Mouse (Mus musculus) lung, embryonic 15.5 days (tissue): ENCODE results near the gene Ccdc65. TPM values are rescaled to one million over a fixed set of nuclear protein-coding genes. Genes with fewer than 3 reads are reported as not detected.

Source experiments
- ATAC-seq: fragments of 200-750 bp; cut with Nextera tagmentation; 2 replicates; pipeline ENCODE4 v1.8.0; 2017; ENCODE audit warnings: moderate number of reproducible peaks, borderline replicate concordance; ENCODE audit not compliant: low FRiP score, low TSS enrichment; ENCODE audit errors: extremely low read depth
- H3K27ac ChIP-seq: fragments of 300-500 bp; sonication (generic); 2 replicates; pipeline ENCODE4 v1.5.1; 2015; ENCODE audit warnings: moderate library complexity, mild to moderate bottlenecking, inconsistent platforms
- H3K27me3 ChIP-seq: fragments of 300-500 bp; sonication (generic); 2 replicates; pipeline ENCODE4 v1.6.1; 2015; ENCODE audit warnings: inconsistent platforms
- H3K36me3 ChIP-seq: fragments of 300-500 bp; sonication (generic); 2 replicates; pipeline ENCODE4 v1.6.1; 2015; ENCODE audit warnings: inconsistent platforms
- H3K4me1 ChIP-seq: fragments of 300-500 bp; sonication (generic); 2 replicates; pipeline ENCODE4 v1.6.1; 2015; ENCODE audit warnings: inconsistent platforms
- H3K4me2 ChIP-seq: fragments of 300-500 bp; sonication (generic); 2 replicates; pipeline ENCODE4 v1.6.1; 2015; ENCODE audit warnings: inconsistent platforms, mild to moderate bottlenecking, moderate library complexity
- H3K4me3 ChIP-seq: fragments of 300-500 bp; sonication (generic); 2 replicates; pipeline ENCODE4 v1.5.1; 2015; ENCODE audit warnings: mild to moderate bottlenecking, inconsistent platforms
- H3K9ac ChIP-seq: fragments of 300-500 bp; sonication (generic); 2 replicates; pipeline ENCODE4 v1.6.1; 2015; ENCODE audit warnings: inconsistent platforms
- H3K9me3 ChIP-seq: fragments of 300-500 bp; sonication (generic); 2 replicates; pipeline ENCODE4 v1.6.1; 2016; ENCODE audit warnings: inconsistent platforms
- WGBS: fragments of 180-500 bp; shearing (Covaris S2); methylation state at CpG from one replicate; pipeline ENCODE4 v1.1.7; 2015; 5-methylcytosine and 5-hydroxymethylcytosine counted together
- polyA plus RNA-seq: library from polyadenylated mRNA; unstranded; fragments of >200 nt; fragmentation: Nextera tagmentation; extraction: Ambion mirVana; gene quantifications from 2 replicates; pipeline ENCODE4 v1.2.1, GENCODE M21; 2015

The Ccdc65 gene
- polyA plus RNA-seq, 1 experiment from 2014 or later, result 2.1 TPM

DNA sequence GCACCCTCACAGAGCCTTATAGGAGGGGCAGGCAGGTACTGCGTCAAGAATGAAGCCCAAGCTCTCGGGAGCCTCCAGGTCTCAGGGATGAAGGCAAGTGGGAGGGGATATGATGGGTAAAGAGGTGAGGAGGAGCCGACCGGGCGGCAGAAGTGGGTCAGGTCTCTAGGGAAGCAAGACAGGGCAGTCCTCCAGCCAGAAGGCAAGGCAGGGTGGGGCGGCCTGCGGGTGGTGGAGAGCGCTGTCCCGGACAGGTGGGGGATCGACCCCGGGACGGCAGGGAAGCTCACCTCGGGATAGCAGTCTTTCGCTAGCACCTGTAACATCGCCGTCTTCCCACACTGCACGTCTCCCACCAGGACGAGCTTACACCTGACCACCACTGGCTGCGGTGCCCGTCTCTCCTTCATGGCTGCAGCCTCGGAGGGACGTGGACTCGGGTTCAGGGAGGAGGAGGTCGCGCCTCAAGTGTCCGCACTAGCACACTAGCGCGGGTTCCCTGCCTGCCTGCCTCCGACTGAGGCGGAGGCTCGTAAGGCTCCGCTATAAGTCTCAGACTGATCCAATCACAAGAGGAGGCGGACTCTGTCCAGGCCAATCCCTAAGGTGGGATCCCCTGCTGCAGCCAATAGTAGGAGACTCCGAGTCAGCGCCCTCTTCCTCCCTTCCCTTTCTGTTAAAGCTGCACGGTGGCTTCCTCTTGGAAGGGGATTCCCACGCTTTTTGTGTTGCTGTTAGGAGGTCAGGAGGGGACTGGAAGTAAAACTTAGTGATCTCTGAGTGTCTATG lies 30.9 kb upstream of the Ccdc65 start, which contains the start of gene Rnd1:
Rnd1 (minus strand) TSS at position 522 of the 789 bp plus-strand sequence.
- H3K9me3 ChIP-seq, result no peaks in the 10 kb centered on the region
- no peak within 1 kb of the TSS for H3K27ac ChIP-seq
- 1% methylated on average over 37 of the region's 37 CpGs for WGBS
- peak within 1 kb of the TSS; percentile 38 for H3K4me3 ChIP-seq
- peaks cover 72% of the 10 kb centered on the region for H3K27me3 ChIP-seq
- peak within 1 kb of the TSS; percentile 88 for H3K4me2 ChIP-seq
- peak; percentile 96 for ATAC-seq
- no peaks in the 10 kb centered on the region for H3K36me3 ChIP-seq
- H3K9ac ChIP-seq, result no peak within 1 kb of the TSS
- H3K4me1 ChIP-seq, result peaks cover 17% of the 10 kb centered on the region

DNA sequence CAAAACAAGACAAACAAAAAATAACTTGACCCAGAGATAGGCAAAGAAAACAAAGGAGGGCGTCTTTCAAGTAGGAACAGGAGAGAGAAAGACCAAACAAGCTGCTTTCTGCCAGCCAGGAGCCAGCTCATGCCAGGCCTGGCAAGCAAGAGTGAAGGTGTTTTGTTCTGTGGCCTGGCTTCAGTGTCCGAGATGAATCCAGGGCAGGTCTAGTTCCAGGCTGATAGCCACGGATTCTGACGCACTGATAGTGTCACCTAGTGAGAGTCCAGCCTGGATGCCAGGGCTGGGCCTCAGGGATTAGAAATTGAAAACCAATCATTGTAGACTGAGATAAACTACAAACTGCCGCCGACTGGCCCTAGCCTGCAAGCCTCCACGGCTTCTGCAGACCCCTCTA lies 30.0 kb upstream of the Ccdc65 start:
- H3K36me3 ChIP-seq, result no peaks in the 10 kb centered on the region
- no peak overlapping the region for H3K4me2 ChIP-seq
- no peak overlapping the region for H3K4me3 ChIP-seq
- H3K4me1 ChIP-seq, result peaks cover 17% of the 10 kb centered on the region
- peaks cover 74% of the 10 kb centered on the region for H3K27me3 ChIP-seq
- H3K9me3 ChIP-seq, result no peaks in the 10 kb centered on the region
- H3K27ac ChIP-seq, result no peak overlapping the region
- no peak overlapping the region for H3K9ac ChIP-seq
- 57% methylated on average over 7 of the region's 7 CpGs for WGBS
- no peak for ATAC-seq

DNA sequence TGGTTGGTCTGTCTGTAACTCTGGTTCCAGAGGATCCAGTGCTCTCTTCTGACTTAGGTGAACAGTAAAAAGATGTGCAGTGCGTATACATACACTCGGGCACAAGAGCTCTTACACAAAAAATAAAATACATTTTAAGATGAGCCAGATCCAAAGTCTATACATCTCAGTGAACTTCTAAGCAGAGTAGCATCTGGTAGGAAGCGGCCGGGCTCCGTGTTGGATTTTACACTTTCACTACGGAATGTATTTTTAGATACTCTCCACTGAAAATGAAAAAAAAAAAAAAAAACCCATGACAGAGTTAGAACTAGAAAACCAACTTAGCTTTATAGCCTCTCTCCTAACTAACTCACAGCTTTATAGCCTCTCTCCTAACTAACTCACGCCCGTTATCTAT lies 27.3 kb upstream of the Ccdc65 start:
- no peak for ATAC-seq
- Histone ChIP-seq H3K4me2 (no peak overlapping the region), H3K9ac (no peak overlapping the region), H3K27me3 (peaks cover 52% of the 10 kb centered on the region), H3K27ac (no peak overlapping the region), H3K9me3 (no peaks in the 10 kb centered on the region), H3K4me1 (peaks cover 17% of the 10 kb centered on the region), H3K36me3 (no peaks in the 10 kb centered on the region), H3K4me3 (no peak overlapping the region)
- WGBS, result 79% methylated on average over 8 of the region's 8 CpGs

DNA sequence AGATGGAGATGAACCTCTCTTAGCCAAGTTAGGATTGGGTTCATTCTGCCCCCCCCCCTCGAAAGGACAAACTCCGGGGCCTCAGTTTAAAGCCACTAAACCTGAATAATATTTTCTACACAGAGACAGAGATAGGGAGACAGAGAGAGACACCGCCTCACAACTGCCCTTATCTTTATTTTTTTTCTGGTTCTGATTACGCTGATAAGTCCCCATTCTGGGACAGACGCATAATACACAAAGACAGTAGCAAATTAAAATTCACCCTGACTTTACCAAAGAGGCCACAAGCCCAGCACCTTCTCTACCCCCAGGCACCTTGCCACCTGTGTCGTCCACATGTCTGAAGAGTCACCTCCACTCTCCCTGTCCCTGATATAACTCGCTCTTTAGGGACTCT lies 26.4 kb upstream of the Ccdc65 start:
- Histone ChIP-seq H3K36me3 (no peaks in the 10 kb centered on the region), H3K9ac (no peak overlapping the region), H3K4me3 (no peak overlapping the region), H3K4me2 (no peak overlapping the region), H3K27me3 (peaks cover 42% of the 10 kb centered on the region), H3K9me3 (no peaks in the 10 kb centered on the region), H3K4me1 (peaks cover 10% of the 10 kb centered on the region), H3K27ac (no peak overlapping the region)
- WGBS, result 64% methylated on average over 7 of the region's 7 CpGs
- ATAC-seq, result no peak

DNA sequence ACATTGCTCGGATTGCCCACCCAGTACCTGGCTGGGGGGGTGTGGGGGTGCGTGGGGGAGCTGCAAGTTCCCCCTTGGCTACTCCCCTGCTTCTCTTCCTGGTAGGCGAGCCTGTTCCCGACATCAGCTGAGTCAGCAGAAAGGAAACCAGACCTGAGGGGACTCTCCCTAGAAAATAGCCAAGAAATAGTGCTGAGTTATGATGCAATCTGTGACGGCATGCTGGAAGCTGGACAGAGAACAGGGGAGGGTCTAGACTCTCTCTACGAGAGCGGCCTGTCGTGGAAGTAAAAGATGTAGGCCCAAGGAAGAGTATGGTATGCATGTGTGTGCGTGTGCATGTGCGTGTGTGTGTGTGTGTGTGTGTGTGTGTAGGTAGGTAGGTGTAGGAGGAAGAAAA lies 24.8 kb upstream of the Ccdc65 start:
- Histone ChIP-seq H3K4me1 (no peaks in the 10 kb centered on the region), H3K27me3 (peaks cover 29% of the 10 kb centered on the region), H3K9me3 (no peaks in the 10 kb centered on the region), H3K36me3 (no peaks in the 10 kb centered on the region), H3K27ac (no peak overlapping the region), H3K4me3 (no peak overlapping the region), H3K9ac (no peak overlapping the region), H3K4me2 (no peak overlapping the region)
- WGBS, result 50% methylated on average over 10 of the region's 10 CpGs
- ATAC-seq, result no peak

DNA sequence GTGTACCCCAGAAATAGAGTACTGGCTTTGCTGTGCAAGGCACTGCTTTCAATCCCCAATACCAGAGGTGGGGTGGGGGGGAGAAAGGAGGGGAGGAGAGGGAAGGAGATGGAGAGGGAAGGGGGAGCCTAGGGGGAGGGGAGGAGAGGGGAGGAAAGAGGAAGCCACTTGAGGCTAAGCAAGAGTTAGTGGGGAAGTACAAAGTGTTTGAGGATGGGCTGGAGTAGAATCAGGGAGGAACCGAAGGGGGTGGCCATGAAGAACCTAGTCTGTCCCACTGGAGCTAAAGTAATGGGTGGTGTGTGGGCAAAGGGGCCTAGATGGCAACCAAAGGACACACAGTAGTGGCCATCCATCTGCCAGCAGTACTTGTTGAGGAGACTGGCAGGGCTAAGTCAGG lies 24.3 kb upstream of the Ccdc65 start:
- Histone ChIP-seq H3K27ac (no peak overlapping the region), H3K27me3 (peaks cover 24% of the 10 kb centered on the region; the same call in 1 of the 2 replicates), H3K9ac (no peak overlapping the region), H3K36me3 (no peaks in the 10 kb centered on the region), H3K9me3 (no peaks in the 10 kb centered on the region), H3K4me2 (no peak overlapping the region), H3K4me3 (no peak overlapping the region), H3K4me1 (no peaks in the 10 kb centered on the region)
- WGBS, result 60% methylated on average over 1 of the region's 1 CpGs
- ATAC-seq, result no peak

DNA sequence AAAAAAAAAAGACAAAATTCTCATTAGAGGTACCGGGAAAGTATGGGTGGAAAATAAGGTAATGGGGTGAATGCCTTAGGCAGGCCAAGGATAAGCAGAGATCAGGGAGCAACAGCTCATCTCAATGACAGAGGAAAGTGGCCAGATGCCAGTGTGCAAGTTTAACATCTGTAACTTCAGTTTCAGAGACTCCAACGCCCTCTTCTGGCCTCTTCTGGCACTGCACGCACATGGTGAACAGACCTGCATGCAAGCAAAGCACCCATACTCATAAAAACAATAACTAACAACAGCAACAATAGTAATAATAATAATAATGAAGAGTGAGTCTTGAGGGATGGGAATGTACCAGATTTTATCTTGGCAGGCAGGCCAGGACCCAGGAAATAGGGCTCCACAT lies 22.1 kb upstream of the Ccdc65 start:
- H3K27me3 ChIP-seq, result peaks cover 14% of the 10 kb centered on the region; the same call in 1 of the 2 replicates
- H3K9ac ChIP-seq, result no peak overlapping the region
- H3K27ac ChIP-seq, result no peak overlapping the region
- no peak for ATAC-seq
- no peaks in the 10 kb centered on the region for H3K9me3 ChIP-seq
- H3K4me1 ChIP-seq, result no peaks in the 10 kb centered on the region
- H3K4me2 ChIP-seq, result no peak overlapping the region
- H3K4me3 ChIP-seq, result no peak overlapping the region
- WGBS, result 66% methylated on average over 3 of the region's 3 CpGs
- H3K36me3 ChIP-seq, result no peaks in the 10 kb centered on the region

DNA sequence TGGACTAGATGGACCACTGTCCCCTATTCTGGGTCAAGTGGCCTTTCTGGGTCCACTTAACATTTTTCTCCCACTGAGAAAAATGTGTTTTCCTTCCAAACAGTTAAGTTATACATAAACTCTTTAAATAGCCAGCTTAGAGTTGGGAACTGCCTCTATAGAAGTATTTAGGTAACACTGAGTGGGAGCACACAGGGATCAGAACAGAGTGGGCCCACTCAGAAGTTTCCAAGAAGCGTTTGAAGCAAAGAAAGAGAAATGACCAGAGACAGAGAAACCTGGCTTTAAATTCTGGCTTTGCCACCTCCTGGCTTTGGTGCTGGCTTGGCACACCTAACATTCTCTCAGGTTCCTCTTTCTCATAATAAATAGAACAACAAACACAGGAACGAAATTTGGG lies 18.3 kb upstream of the Ccdc65 start:
- no peaks in the 10 kb centered on the region for H3K9me3 ChIP-seq
- no peak overlapping the region for H3K9ac ChIP-seq
- no peak for ATAC-seq
- no peak overlapping the region for H3K27ac ChIP-seq
- H3K4me3 ChIP-seq, result no peak overlapping the region
- no peaks in the 10 kb centered on the region for H3K27me3 ChIP-seq
- WGBS, result 55% methylated on average over 2 of the region's 2 CpGs
- peaks cover 11% of the 10 kb centered on the region for H3K4me1 ChIP-seq
- no peaks in the 10 kb centered on the region for H3K36me3 ChIP-seq
- H3K4me2 ChIP-seq, result no peak overlapping the region

DNA sequence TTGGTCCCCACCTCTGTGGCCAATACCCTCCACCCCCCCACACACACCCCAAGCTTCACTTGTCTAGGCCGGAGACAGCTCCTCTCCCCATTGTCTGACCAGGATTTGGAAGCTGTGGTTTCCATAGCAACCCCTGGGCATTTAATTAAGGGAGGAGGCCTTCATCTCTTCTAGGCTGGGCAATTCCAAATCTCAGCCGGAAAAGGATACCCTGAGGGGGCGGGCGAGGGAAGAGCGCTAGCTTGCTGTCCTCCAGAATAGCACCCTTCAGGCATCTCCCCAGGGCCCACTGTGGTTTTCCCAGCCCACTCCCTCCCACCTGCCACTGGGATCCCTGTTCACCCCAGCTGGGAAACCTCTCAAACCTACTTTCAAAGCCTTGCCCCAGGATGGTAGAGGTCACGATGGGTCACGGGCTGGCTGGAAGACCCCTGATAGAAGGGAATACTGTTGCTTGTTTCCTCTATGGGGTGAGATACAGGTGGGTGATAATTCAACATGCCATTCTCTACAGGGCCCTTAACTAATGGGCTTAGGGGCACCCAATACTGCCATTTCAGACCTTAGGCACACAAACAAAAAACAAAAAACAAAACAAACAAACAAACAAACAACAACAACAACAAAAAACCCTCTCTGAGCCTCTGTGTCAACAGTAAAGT lies 16.4 kb upstream of the Ccdc65 start:
- ATAC-seq, result no peak
- no peaks in the 10 kb centered on the region for H3K27me3 ChIP-seq
- no peak overlapping the region for H3K4me3 ChIP-seq
- 48% methylated on average over 7 of the region's 7 CpGs for WGBS
- H3K4me1 ChIP-seq, result peaks cover 11% of the 10 kb centered on the region
- no peaks in the 10 kb centered on the region for H3K36me3 ChIP-seq
- no peaks in the 10 kb centered on the region for H3K9me3 ChIP-seq
- peak overlapping the region; percentile 31; the same call in 1 of the 2 replicates for H3K27ac ChIP-seq
- H3K4me2 ChIP-seq, result no peak overlapping the region
- no peak overlapping the region for H3K9ac ChIP-seq

DNA sequence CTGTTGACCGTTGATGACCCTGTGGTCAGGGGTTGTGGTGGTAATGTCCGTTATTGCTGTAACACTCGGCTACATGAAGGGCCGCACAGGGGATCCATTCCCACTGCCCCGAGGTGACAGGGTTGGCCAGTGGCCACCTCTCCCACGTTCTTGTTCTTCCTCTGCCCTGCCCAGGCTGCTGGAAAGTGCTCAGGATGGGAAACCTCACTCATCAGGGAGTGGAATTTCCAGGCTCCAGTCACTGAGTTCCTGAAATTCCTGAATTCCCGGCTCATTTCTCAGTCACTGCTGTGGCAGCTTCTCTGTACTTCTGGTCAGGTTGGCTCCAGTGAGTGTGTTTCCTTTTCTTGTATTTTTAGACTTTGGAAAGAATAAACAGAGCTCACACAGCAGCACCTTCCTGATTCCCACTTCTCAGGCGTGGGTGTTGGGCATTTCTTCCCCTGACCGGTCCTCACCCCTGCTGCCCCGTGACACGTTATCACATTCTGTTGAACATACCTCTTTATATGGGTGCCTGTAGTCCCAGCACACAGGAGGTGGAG lies 15.8 kb upstream of the Ccdc65 start:
- Histone ChIP-seq H3K36me3 (no peaks in the 10 kb centered on the region), H3K4me3 (no peak overlapping the region), H3K9ac (no peak overlapping the region), H3K9me3 (no peaks in the 10 kb centered on the region), H3K27me3 (no peaks in the 10 kb centered on the region), H3K27ac (peak overlapping the region; percentile 31), H3K4me2 (no peak overlapping the region), H3K4me1 (peaks cover 11% of the 10 kb centered on the region)
- peak; percentile 52; the same call in 1 of the 2 replicates for ATAC-seq
- 15% methylated on average over 11 of the region's 11 CpGs for WGBS

DNA sequence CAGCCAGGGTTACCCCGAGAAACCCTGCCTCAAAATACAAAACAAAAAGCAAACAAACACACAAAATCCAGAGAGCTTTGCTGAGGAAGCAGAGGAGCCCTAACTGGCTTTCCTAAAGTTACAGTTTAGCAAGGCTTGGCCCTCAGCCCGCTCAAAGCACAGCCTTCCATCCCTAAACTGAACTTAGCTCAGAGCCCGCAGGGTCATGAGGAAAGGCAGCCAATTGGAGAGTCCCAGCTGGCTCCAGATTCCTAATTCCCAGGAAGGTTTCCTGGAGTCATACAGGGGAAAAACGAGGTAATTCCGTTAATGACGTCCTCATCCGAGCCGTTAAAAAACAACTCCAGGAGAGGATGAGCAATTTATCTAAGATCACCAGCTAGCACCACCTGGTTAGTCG lies 12.3 kb upstream of the Ccdc65 start:
- ATAC-seq, result no peak
- no peaks in the 10 kb centered on the region for H3K36me3 ChIP-seq
- no peak overlapping the region for H3K27ac ChIP-seq
- no peaks in the 10 kb centered on the region for H3K9me3 ChIP-seq
- peaks cover 17% of the 10 kb centered on the region for H3K4me1 ChIP-seq
- WGBS, result 44% methylated on average over 9 of the region's 9 CpGs
- no peak overlapping the region for H3K4me3 ChIP-seq
- peaks cover 21% of the 10 kb centered on the region for H3K27me3 ChIP-seq
- no peak overlapping the region for H3K9ac ChIP-seq
- no peak overlapping the region for H3K4me2 ChIP-seq

DNA sequence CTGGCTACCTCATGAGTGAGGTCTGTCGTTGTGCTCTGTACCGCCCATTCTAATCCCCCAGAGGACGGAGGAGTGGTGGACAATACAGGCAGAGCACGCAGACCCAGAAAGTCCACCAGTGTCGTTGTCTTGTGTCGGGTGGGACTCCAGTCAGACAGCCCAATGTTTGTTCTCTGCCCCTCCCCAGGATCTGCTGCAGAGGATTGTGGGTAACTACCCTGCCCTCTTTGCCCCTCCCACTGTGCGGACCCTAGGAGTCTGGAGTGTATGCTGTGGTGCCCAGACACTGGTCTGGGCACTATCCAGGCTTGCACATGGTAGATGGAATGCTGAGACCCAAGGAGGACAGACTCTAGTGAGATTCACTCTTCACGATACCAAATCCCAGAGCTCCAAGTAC lies 11.8 kb upstream of the Ccdc65 start:
- Histone ChIP-seq H3K9me3 (no peaks in the 10 kb centered on the region), H3K9ac (no peak overlapping the region), H3K4me1 (peaks cover 17% of the 10 kb centered on the region), H3K27ac (no peak overlapping the region), H3K27me3 (peaks cover 26% of the 10 kb centered on the region), H3K4me2 (no peak overlapping the region), H3K36me3 (no peaks in the 10 kb centered on the region), H3K4me3 (no peak overlapping the region)
- no peak for ATAC-seq
- 42% methylated on average over 8 of the region's 8 CpGs for WGBS
